Mouse (Mus musculus): ENCODE data around the gene Aptx. TPM values are rescaled to one million over a fixed set of nuclear protein-coding genes. Genes with fewer than 3 reads are reported as not detected.
A peak's percentile ranks its signal among the peaks of the same experiment; 100 is the strongest.

Gene Aptx
- total RNA-seq (2015) (10.3 and 10.4 TPM in 2 replicates), total RNA-seq (2017) (10.3 and 13.7 TPM in 2 replicates)

GRCm38 (mm10) chr4:40702797-40703709, at the start of gene Aptx:
Gene Aptx, minus strand, starts transcription at chr4:40703194.
- peak; percentile 95 for ATAC-seq (ENCODE audit: poor library complexity, severe bottlenecking)

GRCm38 (mm10) chr4:40735351-40735750, 32.4 kb upstream of the Aptx start:
- no peak for ATAC-seq (ENCODE audit: poor library complexity, severe bottlenecking)

GRCm38 (mm10) chr4:40731262-40731661, 28.3 kb upstream of the Aptx start:
- ATAC-seq (ENCODE audit: poor library complexity, severe bottlenecking), result no peak

GRCm38 (mm10) chr4:40727247-40727646, 24.3 kb upstream of the Aptx start:
- ATAC-seq (ENCODE audit: poor library complexity, severe bottlenecking), result no peak

GRCm38 (mm10) chr4:40725554-40725953, 22.6 kb upstream of the Aptx start:
- ATAC-seq (ENCODE audit: poor library complexity, severe bottlenecking), result no peak

GRCm38 (mm10) chr4:40725141-40725540, 22.1 kb upstream of the Aptx start:
- ATAC-seq (ENCODE audit: poor library complexity, severe bottlenecking), result no peak

GRCm38 (mm10) chr4:40722687-40723460, 19.9 kb upstream of the Aptx start:
- peak; percentile 48 for ATAC-seq (ENCODE audit: poor library complexity, severe bottlenecking)

- peak; percentile 83 for ATAC-seq (ENCODE audit: poor library complexity, severe bottlenecking)
These were observed 19.1 kb upstream of the Aptx start, which contains the start of gene Dnaja1 for GRCm38 (mm10) chr4:40722011-40722666. Gene Dnaja1, plus strand, starts transcription at chr4:40722150.

- peak; percentile 49 for ATAC-seq (ENCODE audit: poor library complexity, severe bottlenecking)
These were observed 17.9 kb upstream of the Aptx start for GRCm38 (mm10) chr4:40720910-40721309.

GRCm38 (mm10) chr4:40717141-40717540, 14.1 kb upstream of the Aptx start:
- no peak for ATAC-seq (ENCODE audit: poor library complexity, severe bottlenecking)

- no peak for ATAC-seq (ENCODE audit: poor library complexity, severe bottlenecking)
These were observed 799 bp upstream of the Aptx start for GRCm38 (mm10) chr4:40703710-40704275.

GRCm38 (mm10) chr4:40701796-40702195, 1.2 kb downstream of the Aptx start:
- no peak for ATAC-seq (ENCODE audit: poor library complexity, severe bottlenecking)

GRCm38 (mm10) chr4:40700216-40700615, 2.8 kb downstream of the Aptx start:
- ATAC-seq (ENCODE audit: poor library complexity, severe bottlenecking), result no peak

- ATAC-seq (ENCODE audit: poor library complexity, severe bottlenecking), result no peak
These were observed 5.9 kb downstream of the Aptx start for GRCm38 (mm10) chr4:40697059-40697458.

- ATAC-seq (ENCODE audit: poor library complexity, severe bottlenecking), result no peak
These were observed 11.9 kb downstream of the Aptx start for GRCm38 (mm10) chr4:40691100-40691499.

GRCm38 (mm10) chr4:40683306-40683705, 19.7 kb downstream of the Aptx start:
- peak; percentile 63 for ATAC-seq (ENCODE audit: poor library complexity, severe bottlenecking)

- no peak for ATAC-seq (ENCODE audit: poor library complexity, severe bottlenecking)
These were observed 20.6 kb downstream of the Aptx start for GRCm38 (mm10) chr4:40682359-40682758.

- ATAC-seq (ENCODE audit: poor library complexity, severe bottlenecking), result no peak
These were observed 21.1 kb downstream of the Aptx start for GRCm38 (mm10) chr4:40681908-40682307.

- ATAC-seq (ENCODE audit: poor library complexity, severe bottlenecking), result peak; percentile 91
These were observed 22.6 kb downstream of the Aptx start for GRCm38 (mm10) chr4:40680250-40680860.

- ATAC-seq (ENCODE audit: poor library complexity, severe bottlenecking), result no peak
These were observed 25.9 kb downstream of the Aptx start for GRCm38 (mm10) chr4:40677132-40677531.
